Mouse (Mus musculus) megakaryocyte-erythroid progenitor cell, adult 5-6 weeks (primary cell): ENCODE results near the gene Pilra. TPM values are rescaled to one million over a fixed set of nuclear protein-coding genes. Genes with fewer than 3 reads are reported as not detected.

Experiments
- ATAC-seq: replicated peaks from 2 replicates; pipeline ENCODE4 v1.8.0; 2016; ENCODE audit warnings: mild to moderate bottlenecking, inconsistent platforms; ENCODE audit not compliant: severe bottlenecking, poor library complexity, low FRiP score, low TSS enrichment
- total RNA-seq, 2 experiments: library from RNA; stranded (forward) in 1 of 2; stranded (reverse) in 1 of 2; fragments of 200-1000, 215-1000 nt in 1 of 2; fragments of >200 nt in 1 of 2; fragmentation: Nextera tagmentation in 1 of 2; gene quantifications; 2 replicates each; pipeline ENCODE4 v1.2.3; 2014 to 2017

Pilra gene
- total RNA-seq, 2 experiments from 2014 or later: not detected

- ATAC-seq: no peak
These were observed 52.1 kb downstream of the Pilra start for GRCm38 (mm10) chr5:137783901-137784540.

GRCm38 (mm10) chr5:137782776-137783522, 53.1 kb downstream of the Pilra start:
- no peak for ATAC-seq

GRCm38 (mm10) chr5:137781661-137782060, 54.4 kb downstream of the Pilra start:
- ATAC-seq: no peak

- peak; percentile 7; the same call in 1 of the 2 replicates for ATAC-seq
These were observed 56.8 kb downstream of the Pilra start for GRCm38 (mm10) chr5:137779053-137779933.

- ATAC-seq: peak; percentile 83
These were observed 57.4 kb downstream of the Pilra start, which contains the start of gene Ppp1r35 for GRCm38 (mm10) chr5:137778635-137779034. Ppp1r35 (plus strand) TSS chr5:137778849.

- ATAC-seq: no peak
These were observed 58.7 kb downstream of the Pilra start for GRCm38 (mm10) chr5:137777267-137777845.

GRCm38 (mm10) chr5:137776408-137776918, 59.6 kb downstream of the Pilra start:
- peak; percentile 54 for ATAC-seq

GRCm38 (mm10) chr5:137775587-137776290, 60.3 kb downstream of the Pilra start:
- no peak for ATAC-seq

GRCm38 (mm10) chr5:137772755-137773154, 63.3 kb downstream of the Pilra start:
- ATAC-seq: 0 out of 2 replicates have a peak, but pooled peaks have one; percentile 13

Other genes with a start within 250 kb of the Pilra start
- gene Mospd3, start 235.2 kb downstream of the Pilra start, total RNA-seq (2014; fragmentation: Nextera tagmentation): 258 and 312 TPM in 2 replicates
- gene Mospd3, start 235.2 kb downstream of the Pilra start, total RNA-seq (2017): 15.8 and 18.8 TPM in 2 replicates
- 3.5 TPM in 1 of 2 replicates, not detected in the other for gene Pcolce, start 222.5 kb downstream of the Pilra start, total RNA-seq (2014; fragmentation: Nextera tagmentation)
- 0.34 TPM in 1 of 2 replicates, not detected in the other for gene Pcolce, start 222.5 kb downstream of the Pilra start, total RNA-seq (2017)
- not detected in 2 replicates for gene Fbxo24, start 207.3 kb downstream of the Pilra start, total RNA-seq (2014; fragmentation: Nextera tagmentation)
- gene Fbxo24, start 207.3 kb downstream of the Pilra start, total RNA-seq (2017): not detected in 2 replicates
- gene Lrch4, start 207.2 kb downstream of the Pilra start, total RNA-seq (2014; fragmentation: Nextera tagmentation): 56.4 and 79.5 TPM in 2 replicates
- gene Lrch4, start 207.2 kb downstream of the Pilra start, total RNA-seq (2017): 13.9 and 14.7 TPM in 2 replicates
- gene Gm20605, start 207.1 kb downstream of the Pilra start, total RNA-seq (2014; fragmentation: Nextera tagmentation): 19.5 and 22.4 TPM in 2 replicates
- gene Gm20605, start 207.1 kb downstream of the Pilra start, total RNA-seq (2017): 2.8 and 3.1 TPM in 2 replicates
- 45.8 and 69.9 TPM in 2 replicates for gene Sap25, start 194.9 kb downstream of the Pilra start, total RNA-seq (2014; fragmentation: Nextera tagmentation)
- 10.0 and 12.9 TPM in 2 replicates for gene Sap25, start 194.9 kb downstream of the Pilra start, total RNA-seq (2017)
- not detected in 2 replicates for gene Irs3, start 190.6 kb downstream of the Pilra start, total RNA-seq (2014; fragmentation: Nextera tagmentation)
- 0.80 TPM in 1 of 2 replicates, not detected in the other for gene Irs3, start 190.6 kb downstream of the Pilra start, total RNA-seq (2017)
- gene Agfg2, start 151.6 kb downstream of the Pilra start, total RNA-seq (2014; fragmentation: Nextera tagmentation): 22.7 and 37.5 TPM in 2 replicates
- gene Agfg2, start 151.6 kb downstream of the Pilra start, total RNA-seq (2017): 17.0 TPM in 2 replicates
- gene Nyap1, start 94.7 kb downstream of the Pilra start, total RNA-seq (2014; fragmentation: Nextera tagmentation): 0.57 TPM in 1 of 2 replicates, not detected in the other
- gene Nyap1, start 94.7 kb downstream of the Pilra start, total RNA-seq (2017): not detected in 2 replicates
- gene Tsc22d4, start 90.6 kb downstream of the Pilra start, total RNA-seq (2014; fragmentation: Nextera tagmentation): 45.4 and 55.2 TPM in 2 replicates
- 43.0 and 66.3 TPM in 2 replicates for gene Tsc22d4, start 90.6 kb downstream of the Pilra start, total RNA-seq (2017)
- gene Ppp1r35, start 57.4 kb downstream of the Pilra start, total RNA-seq (2014; fragmentation: Nextera tagmentation): 40.6 and 60.7 TPM in 2 replicates
- 30.0 and 60.2 TPM in 2 replicates for gene Ppp1r35, start 57.4 kb downstream of the Pilra start, total RNA-seq (2017)
- 59.2 and 84.0 TPM in 2 replicates for gene Mepce, start 48.6 kb downstream of the Pilra start, total RNA-seq (2014; fragmentation: Nextera tagmentation)
- gene Mepce, start 48.6 kb downstream of the Pilra start, total RNA-seq (2017): 22.0 and 26.7 TPM in 2 replicates
- gene Zcwpw1, start 48.5 kb downstream of the Pilra start, total RNA-seq (2014; fragmentation: Nextera tagmentation): 4.2 and 5.5 TPM in 2 replicates
- 7.8 and 18.7 TPM in 2 replicates for gene Zcwpw1, start 48.5 kb downstream of the Pilra start, total RNA-seq (2017)
- gene Pilrb1, start 21.8 kb upstream of the Pilra start, total RNA-seq (2014; fragmentation: Nextera tagmentation): not detected in 2 replicates
- not detected in 2 replicates for gene Pilrb1, start 21.8 kb upstream of the Pilra start, total RNA-seq (2017)
- 1.5 TPM in 1 of 2 replicates, not detected in the other for gene Pilrb2, start 35.5 kb upstream of the Pilra start, total RNA-seq (2014; fragmentation: Nextera tagmentation)
- not detected in 2 replicates for gene Pilrb2, start 35.5 kb upstream of the Pilra start, total RNA-seq (2017)
- not detected in 2 replicates for gene Cyp3a13, start 85.3 kb upstream of the Pilra start, total RNA-seq (2014; fragmentation: Nextera tagmentation)
- not detected in 2 replicates for gene Cyp3a13, start 85.3 kb upstream of the Pilra start, total RNA-seq (2017)
- not detected in 2 replicates for gene Gjc3, start 126.8 kb upstream of the Pilra start, total RNA-seq (2014; fragmentation: Nextera tagmentation)
- not detected in 2 replicates for gene Gjc3, start 126.8 kb upstream of the Pilra start, total RNA-seq (2017)
- not detected in 2 replicates for gene Azgp1, start 145.2 kb upstream of the Pilra start, total RNA-seq (2014; fragmentation: Nextera tagmentation)
- gene Azgp1, start 145.2 kb upstream of the Pilra start, total RNA-seq (2017): not detected in 2 replicates
- gene Smok3a, start 185.0 kb upstream of the Pilra start, total RNA-seq (2014; fragmentation: Nextera tagmentation): not detected in 2 replicates
- not detected in 2 replicates for gene Smok3a, start 185.0 kb upstream of the Pilra start, total RNA-seq (2017)
- not detected in 2 replicates for gene Smok3b, start 185.1 kb upstream of the Pilra start, total RNA-seq (2014; fragmentation: Nextera tagmentation)
- not detected in 2 replicates for gene Smok3b, start 185.1 kb upstream of the Pilra start, total RNA-seq (2017)
- not detected in 2 replicates for gene Smok3c, start 216.9 kb upstream of the Pilra start, total RNA-seq (2014; fragmentation: Nextera tagmentation)
- not detected in 2 replicates for gene Smok3c, start 216.9 kb upstream of the Pilra start, total RNA-seq (2017)
- gene Zkscan1, start 248.8 kb upstream of the Pilra start, total RNA-seq (2014; fragmentation: Nextera tagmentation): 40.3 and 41.1 TPM in 2 replicates
- 38.0 and 44.5 TPM in 2 replicates for gene Zkscan1, start 248.8 kb upstream of the Pilra start, total RNA-seq (2017)